Mouse (Mus musculus): ENCODE results near the gene Trank1. TPM values are rescaled to one million over a fixed set of nuclear protein-coding genes. Genes with fewer than 3 reads are reported as not detected.

Gene Trank1
- polyA plus RNA-seq, 1 experiment from 2014 or later = 1.7 TPM

GRCm38 (mm10) chr9:111351641-111352040 lies 40.1 kb downstream of the Trank1 start:
- H3K27ac ChIP-seq (replicated peaks) = peak overlapping the region; percentile 39; the same call in 1 of the 2 replicates
- H3K4me3 ChIP-seq = no peak overlapping the region
- H3K9me3 ChIP-seq = no peaks in the 10 kb centered on the region
- peaks cover 9% of the 10 kb centered on the region for H3K4me1 ChIP-seq
- 0 out of 2 replicates have a peak overlapping the region, but pooled peaks have one; percentile 6 for H3K9ac ChIP-seq (replicated peaks)
- WGBS = 23% methylated on average over 1 of the region's 1 CpGs
- no peaks in the 10 kb centered on the region for H3K27me3 ChIP-seq
- peak overlapping the region; percentile 26 for H3K4me2 ChIP-seq (replicated peaks)
- ATAC-seq (ENCODE audit: low FRiP score, low read depth) = no peak
- H3K36me3 ChIP-seq = no peaks in the 10 kb centered on the region

- Histone ChIP-seq H3K36me3 (no peaks in the 10 kb centered on the region), H3K27me3 (no peaks in the 10 kb centered on the region), H3K27ac (replicated peaks) (no peak overlapping the region), H3K4me2 (replicated peaks) (no peak overlapping the region), H3K9ac (replicated peaks) (no peak overlapping the region), H3K4me3 (no peak overlapping the region), H3K9me3 (no peaks in the 10 kb centered on the region), H3K4me1 (peaks cover 9% of the 10 kb centered on the region)
- 85% methylated on average over 3 of the region's 3 CpGs for WGBS
- no peak for ATAC-seq (ENCODE audit: low FRiP score, low read depth)
Observed at GRCm38 (mm10) chr9:111352646-111353045, 41.1 kb downstream of the Trank1 start.

- H3K4me1 ChIP-seq = peaks cover 9% of the 10 kb centered on the region
- no peaks in the 10 kb centered on the region for H3K27me3 ChIP-seq
- no peak overlapping the region for H3K4me3 ChIP-seq
- no peak overlapping the region for H3K4me2 ChIP-seq (replicated peaks)
- no peak overlapping the region for H3K9ac ChIP-seq (replicated peaks)
- no peaks in the 10 kb centered on the region for H3K9me3 ChIP-seq
- ATAC-seq (ENCODE audit: low FRiP score, low read depth) = no peak
- WGBS = 59% methylated on average over 4 of the region's 4 CpGs
- no peak overlapping the region for H3K27ac ChIP-seq (replicated peaks)
- no peaks in the 10 kb centered on the region for H3K36me3 ChIP-seq
Observed at GRCm38 (mm10) chr9:111355041-111355440, 43.5 kb downstream of the Trank1 start.

- H3K4me1 ChIP-seq = peaks cover 7% of the 10 kb centered on the region
- no peak overlapping the region for H3K4me3 ChIP-seq
- H3K9ac ChIP-seq (replicated peaks) = no peak overlapping the region
- H3K27me3 ChIP-seq = no peaks in the 10 kb centered on the region
- WGBS = 38% methylated on average over 3 of the region's 3 CpGs
- no peak; the same call in 1 of the 2 replicates for ATAC-seq (ENCODE audit: low FRiP score, low read depth)
- H3K4me2 ChIP-seq (replicated peaks) = no peak overlapping the region
- no peaks in the 10 kb centered on the region for H3K9me3 ChIP-seq
- no peak overlapping the region for H3K27ac ChIP-seq (replicated peaks)
- H3K36me3 ChIP-seq = no peaks in the 10 kb centered on the region
Observed at GRCm38 (mm10) chr9:111356386-111356785, 44.8 kb downstream of the Trank1 start.

- no peak for ATAC-seq (ENCODE audit: low FRiP score, low read depth)
- 72% methylated on average over 7 of the region's 7 CpGs for WGBS
Observed at GRCm38 (mm10) chr9:111363656-111364055, 52.1 kb downstream of the Trank1 start.

GRCm38 (mm10) chr9:111367713-111368112 lies 56.2 kb downstream of the Trank1 start:
- 66% methylated on average over 2 of the region's 2 CpGs for WGBS
- Histone ChIP-seq H3K4me3 (no peak overlapping the region), H3K36me3 (no peaks in the 10 kb centered on the region), H3K27ac (replicated peaks) (no peak overlapping the region), H3K9me3 (no peaks in the 10 kb centered on the region), H3K4me2 (replicated peaks) (no peak overlapping the region), H3K9ac (replicated peaks) (no peak overlapping the region), H3K27me3 (no peaks in the 10 kb centered on the region), H3K4me1 (no peaks in the 10 kb centered on the region)
- ATAC-seq (ENCODE audit: low FRiP score, low read depth) = no peak

More at GRCm38 (mm10) chr9:111363656-111364055, 52.1 kb downstream of the Trank1 start:
- Histone ChIP-seq H3K36me3 (no peaks in the 10 kb centered on the region), H3K9me3 (no peaks in the 10 kb centered on the region), H3K4me3 (no peak overlapping the region), H3K4me2 (replicated peaks) (no peak overlapping the region), H3K4me1 (no peaks in the 10 kb centered on the region), H3K27me3 (no peaks in the 10 kb centered on the region), H3K9ac (replicated peaks) (no peak overlapping the region), H3K27ac (replicated peaks) (no peak overlapping the region)

- no peak for ATAC-seq (ENCODE audit: low FRiP score, low read depth)
- Histone ChIP-seq H3K27ac (replicated peaks) (no peak overlapping the region), H3K27me3 (no peaks in the 10 kb centered on the region), H3K36me3 (no peaks in the 10 kb centered on the region), H3K4me3 (no peak overlapping the region), H3K4me2 (replicated peaks) (no peak overlapping the region), H3K4me1 (no peaks in the 10 kb centered on the region), H3K9me3 (no peaks in the 10 kb centered on the region), H3K9ac (replicated peaks) (no peak overlapping the region)
- 91% methylated on average over 3 of the region's 3 CpGs for WGBS
Observed at GRCm38 (mm10) chr9:111372079-111372478, 60.5 kb downstream of the Trank1 start.

- no peak overlapping the region for H3K4me2 ChIP-seq (replicated peaks)
- H3K4me3 ChIP-seq = no peak overlapping the region
- no peaks in the 10 kb centered on the region for H3K27me3 ChIP-seq
- no peak for ATAC-seq (ENCODE audit: low FRiP score, low read depth)
- H3K9ac ChIP-seq (replicated peaks) = no peak overlapping the region
- no peaks in the 10 kb centered on the region for H3K4me1 ChIP-seq
- 86% methylated on average over 6 of the region's 6 CpGs for WGBS
- H3K36me3 ChIP-seq = no peaks in the 10 kb centered on the region
- H3K27ac ChIP-seq (replicated peaks) = no peak overlapping the region
- H3K9me3 ChIP-seq = no peaks in the 10 kb centered on the region
Observed at GRCm38 (mm10) chr9:111377868-111378267, 66.3 kb downstream of the Trank1 start.

- Histone ChIP-seq H3K4me2 (replicated peaks) (no peak overlapping the region), H3K9me3 (no peaks in the 10 kb centered on the region), H3K27me3 (no peaks in the 10 kb centered on the region), H3K9ac (replicated peaks) (no peak overlapping the region), H3K36me3 (no peaks in the 10 kb centered on the region), H3K4me3 (no peak overlapping the region), H3K27ac (replicated peaks) (no peak overlapping the region), H3K4me1 (0 out of 2 replicates have a peak, but pooled peaks cover 8% of the 10 kb centered on the region)
- no peak for ATAC-seq (ENCODE audit: low FRiP score, low read depth)
- 87% methylated on average over 9 of the region's 9 CpGs for WGBS
Observed at GRCm38 (mm10) chr9:111381056-111382025, 69.8 kb downstream of the Trank1 start.

- Histone ChIP-seq H3K9ac (replicated peaks) (no peak overlapping the region), H3K27ac (replicated peaks) (no peak overlapping the region), H3K4me2 (replicated peaks) (no peak overlapping the region), H3K27me3 (no peaks in the 10 kb centered on the region), H3K36me3 (no peaks in the 10 kb centered on the region), H3K4me1 (0 out of 2 replicates have a peak, but pooled peaks cover 8% of the 10 kb centered on the region), H3K9me3 (no peaks in the 10 kb centered on the region), H3K4me3 (no peak overlapping the region)
- WGBS = 90% methylated on average over 6 of the region's 6 CpGs
- no peak for ATAC-seq (ENCODE audit: low FRiP score, low read depth)
Observed at GRCm38 (mm10) chr9:111382469-111382868, 70.9 kb downstream of the Trank1 start.

GRCm38 (mm10) chr9:111383046-111383445 lies 71.5 kb downstream of the Trank1 start:
- H3K36me3 ChIP-seq = no peaks in the 10 kb centered on the region
- WGBS = 86% methylated on average over 3 of the region's 3 CpGs

GRCm38 (mm10) chr9:111383756-111384155 lies 72.2 kb downstream of the Trank1 start:
- 58% methylated on average over 3 of the region's 3 CpGs for WGBS
- ATAC-seq (ENCODE audit: low FRiP score, low read depth) = no peak
- Histone ChIP-seq H3K4me2 (replicated peaks) (no peak overlapping the region), H3K4me1 (0 out of 2 replicates have a peak, but pooled peaks cover 8% of the 10 kb centered on the region), H3K36me3 (no peaks in the 10 kb centered on the region), H3K4me3 (no peak overlapping the region), H3K9me3 (no peaks in the 10 kb centered on the region), H3K27ac (replicated peaks) (no peak overlapping the region), H3K9ac (replicated peaks) (no peak overlapping the region), H3K27me3 (no peaks in the 10 kb centered on the region)

More at GRCm38 (mm10) chr9:111383046-111383445, 71.5 kb downstream of the Trank1 start:
- H3K4me2 ChIP-seq (replicated peaks) = no peak overlapping the region
- no peaks in the 10 kb centered on the region for H3K9me3 ChIP-seq
- H3K4me1 ChIP-seq = 0 out of 2 replicates have a peak, but pooled peaks cover 8% of the 10 kb centered on the region
- no peak overlapping the region for H3K9ac ChIP-seq (replicated peaks)
- ATAC-seq (ENCODE audit: low FRiP score, low read depth) = no peak
- H3K4me3 ChIP-seq = no peak overlapping the region
- H3K27me3 ChIP-seq = no peaks in the 10 kb centered on the region
- H3K27ac ChIP-seq (replicated peaks) = no peak overlapping the region
